Mouse (Mus musculus): ENCODE results near the gene Akap6. TPM values are rescaled to one million over a fixed set of nuclear protein-coding genes. Genes with fewer than 3 reads are reported as not detected.
"Not testable (repeated sequence)": the region's sequence is repeated elsewhere in the genome, so short reads cannot be mapped to it uniquely, and the experiment has no call there.

The Akap6 gene
- total RNA-seq, 2 experiments from 2014 or later: 0.13 to 0.52 TPM

DNA sequence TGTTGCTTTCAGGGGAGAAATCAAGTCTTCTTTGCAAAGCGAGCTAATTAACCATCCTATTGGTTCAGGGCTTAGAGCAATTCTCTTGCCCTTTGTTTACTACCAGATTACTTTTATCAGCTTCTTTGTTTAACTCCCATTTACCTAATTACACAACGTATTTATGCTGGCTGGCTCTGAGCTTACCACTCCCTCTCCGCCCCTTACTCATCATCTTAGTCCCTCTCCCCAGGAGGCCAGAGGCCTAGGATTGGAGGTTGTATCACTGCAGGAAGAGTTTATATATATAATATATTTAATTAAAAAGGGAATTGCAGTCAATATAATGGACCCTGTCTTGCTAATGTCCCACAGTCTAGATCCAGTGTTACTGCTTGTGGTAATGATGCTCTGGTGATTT is 5.6 kb downstream of the Akap6 start:
- ATAC-seq (replicated peaks; ENCODE audit: low FRiP score, low TSS enrichment, poor library complexity, severe bottlenecking): no peak

DNA sequence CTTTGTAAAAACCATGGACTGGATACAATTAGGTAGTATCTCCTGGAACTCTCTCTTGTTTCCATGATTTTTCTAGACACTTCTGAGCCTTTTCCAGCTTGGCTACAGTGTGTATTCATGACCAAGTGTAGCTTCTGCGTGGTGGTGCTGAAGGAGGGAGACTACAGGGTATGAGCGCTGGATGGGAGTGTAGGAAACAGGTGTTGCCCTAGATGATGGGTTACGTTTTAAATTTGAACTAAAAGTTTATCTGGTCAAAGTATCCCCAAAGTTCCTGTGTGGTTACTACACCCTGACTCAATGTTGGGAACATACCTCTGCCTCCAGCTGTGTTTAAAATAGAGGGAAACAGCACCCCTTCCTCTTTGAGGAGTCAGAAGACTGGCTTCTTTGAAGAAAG is 12.2 kb downstream of the Akap6 start:
- ATAC-seq (replicated peaks; ENCODE audit: low FRiP score, low TSS enrichment, poor library complexity, severe bottlenecking): no peak

DNA sequence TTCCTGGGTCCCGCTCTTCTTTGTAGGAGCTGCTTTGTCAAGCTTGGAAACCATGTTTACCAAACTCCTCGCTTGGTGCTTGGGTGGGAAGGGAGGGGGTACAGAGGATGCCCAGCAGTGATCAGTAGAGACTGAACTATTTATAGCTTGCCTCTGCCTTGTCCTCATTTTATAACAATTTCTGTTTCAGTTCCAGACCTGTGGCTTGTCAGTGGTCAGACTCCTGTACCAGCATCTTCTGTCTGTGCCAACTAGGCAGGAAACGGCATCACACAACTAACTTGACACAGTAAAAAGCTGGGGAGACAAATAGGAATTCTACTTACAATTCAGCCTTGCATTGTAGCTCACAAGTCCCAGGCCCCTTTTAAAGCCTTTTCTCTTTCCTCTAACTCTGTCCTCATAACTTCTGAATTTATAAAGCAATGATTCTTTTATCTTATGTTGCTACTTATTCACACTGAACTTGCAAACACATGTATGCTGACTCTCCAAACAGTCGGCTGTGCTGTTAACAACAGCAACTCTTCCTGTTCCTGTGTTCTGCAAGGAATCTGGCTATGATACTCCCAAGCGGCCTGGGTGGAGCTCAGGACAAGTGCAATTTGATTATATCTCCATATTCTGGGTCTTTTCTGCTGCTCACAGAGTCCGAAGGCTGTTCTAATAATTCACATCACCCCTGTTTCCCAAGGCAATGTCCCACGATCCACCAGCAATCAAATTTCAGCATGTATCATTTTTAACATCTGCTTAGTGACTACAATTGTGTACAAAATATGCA is 12.9 kb downstream of the Akap6 start:
- ATAC-seq (replicated peaks; ENCODE audit: low FRiP score, low TSS enrichment, poor library complexity, severe bottlenecking): no peak

DNA sequence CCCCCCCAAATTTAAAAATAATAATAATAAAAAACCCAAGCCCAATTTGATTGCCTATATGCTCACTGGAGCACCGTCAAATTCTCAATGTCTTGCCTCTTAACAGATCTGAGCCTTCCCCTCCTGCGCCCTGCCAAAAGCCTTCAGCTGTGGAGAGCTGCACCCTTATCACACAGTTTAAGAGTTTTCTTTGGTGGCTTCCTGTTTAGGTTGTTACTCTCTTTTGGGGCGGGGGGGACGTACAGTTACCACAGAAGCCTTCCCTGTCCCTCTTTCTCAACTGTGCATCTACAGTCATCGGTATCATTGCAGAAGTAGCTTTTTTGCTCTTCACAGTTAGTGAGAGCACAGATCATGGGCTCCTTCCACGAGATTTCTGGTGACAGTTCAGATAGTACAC is 19.2 kb downstream of the Akap6 start:
- peak; percentile 77 for ATAC-seq (replicated peaks; ENCODE audit: low FRiP score, low TSS enrichment, poor library complexity, severe bottlenecking)

DNA sequence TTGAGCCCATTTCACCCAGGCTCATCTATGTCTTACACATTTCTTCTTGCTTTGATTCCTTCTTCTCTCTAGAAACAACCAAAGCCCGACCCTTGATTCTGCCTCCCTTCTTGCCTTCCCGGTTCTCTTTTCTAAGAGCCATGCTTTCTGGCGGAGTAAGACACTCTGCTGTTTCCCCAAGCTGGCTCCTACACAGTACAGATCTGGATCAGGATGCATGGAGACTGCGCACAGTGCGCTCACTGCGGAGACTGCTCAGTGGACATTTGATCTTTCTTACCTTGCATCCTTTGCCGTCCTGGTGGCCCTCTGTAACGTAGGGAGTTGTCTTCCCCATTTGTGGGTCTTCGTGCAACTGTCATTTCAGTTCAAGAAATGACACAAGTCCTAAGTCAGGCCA is 20.0 kb downstream of the Akap6 start:
- ATAC-seq (replicated peaks; ENCODE audit: low FRiP score, low TSS enrichment, poor library complexity, severe bottlenecking): no peak

DNA sequence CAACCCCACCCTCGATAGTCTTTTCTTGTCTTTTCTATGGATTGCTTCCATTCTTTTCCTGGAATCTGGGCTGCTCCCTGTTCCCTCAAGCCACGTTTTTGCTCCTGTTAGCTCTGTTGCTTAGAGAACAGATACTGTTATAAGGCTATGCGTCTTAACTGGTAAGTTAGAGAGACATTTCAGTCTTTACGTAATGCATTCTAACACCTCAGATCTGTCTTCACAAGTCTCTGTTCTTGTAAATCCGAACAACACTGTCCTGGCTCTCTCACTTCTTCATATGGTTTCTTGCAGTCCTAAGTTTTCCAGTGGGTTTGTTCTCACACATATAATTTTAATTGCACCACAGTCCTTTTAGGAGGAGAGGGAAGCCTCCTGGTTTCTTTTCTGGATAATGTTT is 20.5 kb downstream of the Akap6 start:
- no peak for ATAC-seq (replicated peaks; ENCODE audit: low FRiP score, low TSS enrichment, poor library complexity, severe bottlenecking)

DNA sequence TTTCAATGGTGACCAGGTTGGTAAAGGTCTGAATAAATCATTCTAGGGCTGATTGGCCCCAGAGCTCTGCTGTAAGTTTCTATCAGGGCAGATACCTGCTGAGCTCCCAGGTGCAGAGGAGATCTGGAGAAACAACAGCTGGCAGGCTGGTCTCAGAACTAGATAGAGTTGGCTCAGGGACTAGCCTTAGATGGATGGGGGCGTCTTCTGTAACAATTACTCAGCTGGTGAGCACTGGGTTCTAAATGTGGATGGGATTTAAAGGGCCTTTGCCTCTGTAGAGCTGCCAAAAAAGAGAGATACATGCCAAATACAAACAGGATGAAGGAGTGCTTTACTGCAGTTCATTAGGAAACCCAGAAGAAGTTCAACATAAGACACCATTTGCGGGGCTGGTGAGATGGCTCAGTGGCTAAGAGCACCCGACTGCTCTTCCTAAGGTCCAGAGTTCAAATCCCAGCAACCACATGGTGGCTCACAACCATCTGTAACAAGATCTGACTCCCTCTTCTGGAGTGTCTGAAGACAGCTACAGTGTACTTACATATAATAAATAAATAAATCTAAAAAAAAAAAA is 24.9 kb downstream of the Akap6 start:
- ATAC-seq (replicated peaks; ENCODE audit: low FRiP score, low TSS enrichment, poor library complexity, severe bottlenecking): not testable (repeated sequence)

DNA sequence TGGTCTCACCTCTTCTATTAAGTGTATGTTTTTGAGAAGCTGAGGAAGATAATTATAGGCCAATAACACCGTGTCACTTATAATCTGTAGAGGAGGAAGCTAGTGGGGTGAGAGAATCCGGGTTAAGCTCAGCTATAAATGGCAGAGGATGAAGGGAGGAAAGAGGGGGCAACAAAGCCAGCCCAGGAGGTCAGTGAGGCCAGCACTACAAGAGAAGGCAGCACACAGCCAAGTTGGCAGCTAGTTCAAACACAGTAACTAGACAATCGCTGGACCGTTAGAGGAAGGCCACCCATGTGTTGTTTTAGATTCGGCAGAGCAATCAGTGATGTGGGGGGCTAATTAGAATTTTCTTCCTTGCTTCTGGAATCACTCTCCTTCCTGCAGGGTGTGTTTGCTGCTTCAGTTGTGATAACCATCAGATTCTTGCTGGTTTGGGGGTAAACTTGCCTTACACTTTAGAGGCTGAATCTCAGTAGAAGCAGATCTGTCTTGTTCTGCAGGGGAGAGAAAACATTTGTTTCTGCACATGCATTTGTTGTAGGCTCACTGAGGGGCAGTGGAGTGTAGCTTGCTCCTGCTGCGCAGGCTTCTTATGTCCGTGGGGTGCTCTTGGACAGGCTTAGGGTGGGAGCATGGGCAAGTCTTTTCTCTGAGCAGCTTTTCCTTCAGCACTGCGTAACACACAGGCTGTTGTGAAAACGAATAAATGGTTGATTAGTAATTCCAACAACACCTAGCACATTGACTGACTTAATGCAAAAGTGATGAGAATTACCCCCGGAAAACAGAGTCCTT is 27.4 kb downstream of the Akap6 start:
- no peak for ATAC-seq (replicated peaks; ENCODE audit: low FRiP score, low TSS enrichment, poor library complexity, severe bottlenecking)

DNA sequence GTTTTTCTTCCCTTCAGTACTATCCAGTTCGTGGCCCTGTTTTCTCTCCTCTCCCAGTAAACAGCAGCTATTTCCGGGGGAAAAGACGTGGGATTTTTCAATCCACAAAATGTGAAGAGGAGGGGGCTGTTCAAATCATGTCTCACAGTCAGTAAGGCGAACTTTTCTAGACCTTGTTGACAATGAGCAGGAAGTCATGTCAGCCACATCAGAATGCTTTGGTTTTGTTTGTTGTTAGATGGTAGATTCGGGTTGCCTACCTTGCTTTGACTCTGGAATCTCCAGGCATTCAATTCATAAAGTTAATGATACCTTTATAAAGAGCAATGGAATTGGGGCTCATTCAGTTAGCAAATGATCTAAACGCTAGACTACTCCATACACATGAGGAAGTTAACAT is 30.2 kb downstream of the Akap6 start:
- no peak for ATAC-seq (replicated peaks; ENCODE audit: low FRiP score, low TSS enrichment, poor library complexity, severe bottlenecking)

DNA sequence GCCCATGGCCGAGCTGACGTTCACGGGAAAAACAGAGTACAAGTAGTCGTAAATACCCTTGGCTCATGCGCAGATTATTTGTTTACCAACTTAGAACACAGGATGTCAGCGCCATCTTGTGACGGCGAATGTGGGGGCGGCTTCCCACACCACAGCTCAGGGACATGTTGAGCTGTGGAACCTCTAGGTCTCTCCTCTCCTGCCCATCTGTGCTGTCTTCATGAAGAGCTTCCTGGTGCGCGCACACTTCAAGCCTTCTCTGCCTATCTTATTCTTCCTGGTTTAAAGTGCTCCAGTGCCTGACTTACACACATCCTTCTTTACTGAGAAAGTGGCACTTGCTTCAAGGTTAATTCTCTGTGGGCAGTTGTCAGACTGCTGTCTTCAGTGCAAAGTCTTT is 36.0 kb downstream of the Akap6 start:
- ATAC-seq (replicated peaks; ENCODE audit: low FRiP score, low TSS enrichment, poor library complexity, severe bottlenecking): not testable (repeated sequence)

DNA sequence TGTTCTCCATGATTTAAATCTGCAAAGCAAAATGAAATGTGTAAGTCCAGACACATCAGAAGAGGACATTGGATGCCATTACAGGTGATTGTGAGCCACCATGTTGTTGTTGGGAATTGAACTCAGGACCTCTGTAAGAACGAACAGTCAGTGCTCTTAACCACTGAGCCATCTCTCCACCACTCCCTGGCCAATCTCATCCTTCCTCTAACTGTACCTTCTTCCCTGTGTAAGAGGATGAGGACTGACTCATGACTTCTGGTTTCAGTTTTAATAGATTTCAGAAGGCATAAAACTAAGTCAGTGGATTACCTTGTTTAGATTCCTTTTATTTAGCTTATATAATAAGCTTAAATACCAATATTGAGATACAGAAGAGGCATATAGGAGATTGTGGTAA is 38.0 kb downstream of the Akap6 start:
- ATAC-seq (replicated peaks; ENCODE audit: low FRiP score, low TSS enrichment, poor library complexity, severe bottlenecking): no peak

DNA sequence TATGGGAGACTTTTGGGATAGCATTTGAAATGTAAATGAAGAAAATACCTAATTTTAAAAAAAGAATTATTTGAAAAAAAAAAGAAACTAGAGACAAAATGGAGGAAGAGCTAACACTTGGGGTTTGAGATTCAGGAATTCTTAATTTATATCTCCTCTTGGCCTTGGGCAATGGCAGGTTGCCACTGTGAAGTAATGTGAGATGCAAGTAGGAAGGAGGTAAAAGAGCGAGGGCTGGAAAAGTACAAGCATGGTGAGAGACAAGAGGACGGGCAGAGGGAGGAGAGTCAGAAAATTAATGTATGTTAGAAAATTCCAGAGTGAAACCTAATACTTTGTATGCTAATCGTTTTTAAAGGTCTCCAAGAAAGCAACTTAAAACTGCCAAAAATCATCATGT is 40.1 kb downstream of the Akap6 start:
- ATAC-seq (replicated peaks; ENCODE audit: low FRiP score, low TSS enrichment, poor library complexity, severe bottlenecking): no peak

DNA sequence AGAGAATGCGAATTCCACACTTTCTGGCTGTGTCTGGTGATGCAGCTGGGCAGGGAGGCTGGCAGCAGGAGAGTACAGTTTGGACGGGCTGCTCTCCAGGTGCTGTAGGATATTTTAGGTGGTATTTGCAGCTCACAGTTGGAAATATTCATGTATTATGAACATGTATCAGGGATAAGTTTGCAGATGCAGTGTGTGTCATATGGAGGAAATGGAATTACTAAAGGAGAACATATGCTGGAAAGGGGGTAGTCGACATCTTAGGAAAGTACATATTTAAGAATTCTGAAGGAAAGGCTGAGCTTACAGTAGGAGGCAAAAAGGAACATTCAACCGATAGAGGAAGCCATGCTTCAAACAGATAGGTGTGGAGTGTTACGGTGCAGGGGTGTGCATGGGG is 42.6 kb downstream of the Akap6 start:
- ATAC-seq (replicated peaks; ENCODE audit: low FRiP score, low TSS enrichment, poor library complexity, severe bottlenecking): no peak

DNA sequence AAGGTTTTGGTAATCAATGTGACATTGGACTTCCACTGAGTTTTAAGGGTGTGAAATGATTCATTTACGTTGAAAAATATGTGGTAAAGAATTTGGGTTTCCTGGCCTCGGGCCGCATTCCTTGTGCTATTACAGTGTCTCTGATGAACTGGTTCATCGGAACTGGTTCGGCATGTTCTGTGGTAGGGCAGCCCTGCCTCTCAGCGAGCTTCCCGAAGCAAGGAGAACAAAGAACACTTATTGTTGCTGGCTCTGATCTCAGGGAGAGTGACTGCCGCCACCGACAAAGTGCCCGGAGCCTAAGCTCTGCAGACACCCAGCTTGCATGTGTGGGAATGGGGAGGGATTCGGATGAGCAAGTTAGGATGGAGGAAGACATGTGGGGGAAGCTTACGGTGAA is 50.8 kb downstream of the Akap6 start:
- ATAC-seq (replicated peaks; ENCODE audit: low FRiP score, low TSS enrichment, poor library complexity, severe bottlenecking): no peak

DNA sequence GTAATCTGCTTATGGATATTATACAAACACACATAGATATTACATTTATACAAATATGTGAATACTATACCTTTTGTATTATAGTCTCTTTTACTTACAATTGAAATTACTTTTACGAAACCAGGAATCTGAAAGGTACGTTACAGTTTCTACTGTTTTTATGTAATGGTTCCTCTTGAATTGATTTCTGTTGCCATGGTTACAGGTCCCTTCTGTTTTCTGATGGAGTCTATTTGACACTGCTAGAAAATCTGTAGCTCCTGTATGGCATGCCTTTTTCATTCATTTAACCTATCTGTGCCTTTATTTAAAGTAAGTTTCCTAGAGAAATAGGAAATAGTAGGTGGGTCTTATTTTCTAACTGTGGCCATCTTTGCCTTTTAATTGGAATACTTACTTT is 56.5 kb downstream of the Akap6 start:
- ATAC-seq (replicated peaks; ENCODE audit: low FRiP score, low TSS enrichment, poor library complexity, severe bottlenecking): no peak

DNA sequence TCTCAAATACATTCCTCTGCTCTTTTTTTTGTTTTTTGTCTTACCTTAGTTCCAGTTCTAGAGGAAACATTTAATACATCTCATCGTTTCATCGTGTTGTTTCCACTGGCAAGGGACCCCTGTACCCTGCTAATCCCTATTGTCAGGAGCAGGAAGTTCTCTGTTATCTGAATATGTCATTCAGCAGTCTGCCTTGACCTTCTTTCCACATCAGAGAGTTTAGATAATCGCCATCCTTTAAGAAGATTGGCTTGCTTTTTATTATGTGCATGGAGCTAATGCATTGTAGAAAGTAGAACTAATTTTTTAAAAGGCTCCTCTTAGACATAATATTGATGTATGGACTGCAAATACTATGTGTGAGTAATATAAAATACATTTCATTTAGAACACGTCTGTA is 58.7 kb downstream of the Akap6 start:
- no peak for ATAC-seq (replicated peaks; ENCODE audit: low FRiP score, low TSS enrichment, poor library complexity, severe bottlenecking)

DNA sequence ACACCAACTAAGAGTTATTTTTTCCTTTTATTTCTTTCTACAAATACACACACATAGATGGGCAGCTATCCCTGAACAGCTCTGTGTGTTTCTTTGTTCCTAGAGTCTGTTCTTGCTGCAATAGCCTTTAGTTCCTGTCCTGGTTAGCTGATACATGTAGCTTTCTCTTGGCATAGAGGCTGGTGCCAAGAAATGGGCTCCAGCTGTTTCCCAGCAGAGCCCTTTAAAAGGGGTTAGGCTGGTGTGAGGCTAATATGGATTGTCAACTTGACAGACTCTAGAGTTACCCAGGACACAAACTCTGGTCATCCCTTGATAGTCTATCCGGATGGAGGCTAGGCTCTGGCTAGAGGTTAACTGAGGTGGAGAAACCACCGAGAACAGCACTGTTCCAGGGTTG is 64.9 kb downstream of the Akap6 start:
- ATAC-seq (replicated peaks; ENCODE audit: low FRiP score, low TSS enrichment, poor library complexity, severe bottlenecking): no peak

DNA sequence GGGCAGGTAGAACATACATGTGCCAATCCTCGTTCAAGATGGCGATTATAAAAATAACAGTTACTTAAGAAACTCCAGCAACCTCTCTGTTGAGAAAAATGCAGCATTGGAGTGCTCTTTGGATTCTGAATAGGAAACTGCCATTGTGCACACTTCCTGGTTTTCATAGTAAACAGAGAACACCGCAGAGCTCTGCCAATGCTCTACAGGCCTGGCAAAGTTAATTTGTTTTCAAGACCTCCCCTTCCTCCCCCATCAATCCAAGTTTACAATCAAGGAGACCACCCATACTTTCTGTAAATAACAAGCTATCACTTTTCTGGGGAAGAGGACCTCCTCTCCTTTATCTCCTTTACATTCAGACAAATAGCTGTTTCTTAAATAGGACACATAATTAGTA is 65.6 kb downstream of the Akap6 start:
- ATAC-seq (replicated peaks; ENCODE audit: low FRiP score, low TSS enrichment, poor library complexity, severe bottlenecking): no peak

DNA sequence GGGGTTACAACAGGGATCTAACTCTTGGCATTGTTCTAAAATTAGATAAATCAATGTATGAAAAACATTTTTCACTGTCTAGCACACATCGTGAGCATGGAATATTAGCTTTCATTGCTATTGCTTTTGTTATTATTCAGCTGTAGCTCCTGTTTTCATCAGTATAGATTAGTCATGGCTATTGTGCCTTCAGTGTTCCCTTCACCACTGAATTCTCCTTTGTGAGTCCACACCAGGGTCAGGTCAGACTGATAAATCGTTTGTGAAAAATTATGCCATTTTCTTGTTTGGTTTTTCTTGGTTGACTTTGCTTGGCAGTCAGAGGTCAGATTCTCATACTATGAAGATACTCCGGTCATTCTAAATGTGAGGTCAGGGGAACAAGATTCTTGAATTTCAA is 70.4 kb downstream of the Akap6 start:
- ATAC-seq (replicated peaks; ENCODE audit: low FRiP score, low TSS enrichment, poor library complexity, severe bottlenecking): no peak

DNA sequence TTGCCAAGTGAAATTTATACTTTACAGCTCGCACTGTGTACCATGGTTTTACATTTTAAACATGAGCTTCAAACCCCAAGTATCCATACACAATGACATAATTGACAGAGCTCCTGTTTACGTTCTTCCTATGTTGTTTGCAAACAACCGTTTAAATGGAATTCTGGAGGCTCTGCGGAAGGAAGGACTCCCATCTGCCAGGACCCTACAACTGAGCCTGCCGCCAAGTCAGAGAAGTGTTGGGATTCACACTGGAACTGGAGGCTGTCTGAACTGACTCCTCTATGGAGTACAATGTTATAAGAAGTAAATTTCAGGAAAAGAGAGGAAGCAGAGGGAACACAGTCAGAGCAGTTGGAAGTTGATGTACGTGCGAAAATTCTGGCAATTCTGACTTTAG is 72.7 kb downstream of the Akap6 start:
- no peak for ATAC-seq (replicated peaks; ENCODE audit: low FRiP score, low TSS enrichment, poor library complexity, severe bottlenecking)
